Mouse (Mus musculus) forebrain, postnatal 0 days (tissue): ENCODE measurements around the gene Akr1c18. TPM values are rescaled to one million over a fixed set of nuclear protein-coding genes. Genes with fewer than 3 reads are reported as not detected.
A peak's percentile ranks its signal among the peaks of the same experiment; 100 is the strongest.

Experiments
- ATAC-seq: fragments of 200-750 bp; cut with Nextera tagmentation; 2 replicates; pipeline ENCODE4 v1.8.0; 2017; ENCODE audit warnings: mild to moderate bottlenecking, moderate library complexity
- DNase-seq: peaks from one replicate; pipeline ENCODE4 v3.0.0-alpha.2; 2015
- H3K27ac ChIP-seq: fragments of 300-500 bp; sonication (generic); 2 replicates; pipeline ENCODE4 v1.5.1; 2014; ENCODE audit warnings: low read depth, mild to moderate bottlenecking, antibody characterized with exemption, low read length, moderate library complexity, mixed read lengths
- H3K27me3 ChIP-seq: fragments of 300-500 bp; sonication (generic); 2 replicates; pipeline ENCODE4 v1.6.1; 2014; ENCODE audit warnings: mild to moderate bottlenecking, low read length, mixed read lengths; ENCODE audit not compliant: insufficient read depth
- H3K36me3 ChIP-seq: fragments of 300-500 bp; sonication (generic); 2 replicates; pipeline ENCODE4 v1.6.1; 2014; ENCODE audit warnings: mild to moderate bottlenecking, moderate library complexity; ENCODE audit not compliant: insufficient read depth
- H3K4me1 ChIP-seq: fragments of 300-500 bp; sonication (generic); 2 replicates; pipeline ENCODE4 v1.6.1; 2014; ENCODE audit warnings: antibody characterized with exemption; ENCODE audit not compliant: insufficient read depth
- H3K4me2 ChIP-seq: fragments of 300-500 bp; sonication (generic); 2 replicates; pipeline ENCODE4 v1.6.1; 2014; ENCODE audit warnings: low read depth, mild to moderate bottlenecking, moderate library complexity
- H3K4me3 ChIP-seq: fragments of 300-500 bp; sonication (generic); 2 replicates; pipeline ENCODE4 v1.5.1; 2014; ENCODE audit warnings: low read depth, low read length, mixed read lengths
- H3K9ac ChIP-seq: fragments of 300-500 bp; sonication (generic); 2 replicates; pipeline ENCODE4 v1.6.1; 2014; ENCODE audit warnings: mild to moderate bottlenecking
- H3K9me3 ChIP-seq: fragments of 300-500 bp; sonication (generic); 2 replicates; pipeline ENCODE4 v1.6.1; 2016; ENCODE audit warnings: low read length
- CTCF ChIP-seq: sonication (generic); IDR thresholded peaks from 2 replicates; pipeline ENCODE4 v1.5.1; 2016; ENCODE audit warnings: antibody characterized with exemption, control low read depth, low read depth
- WGBS: fragments of 180-500 bp; shearing (Covaris S2); extraction: QIAGEN DNeasy Blood & Tissue Kit; methylation state at CpG from one replicate; pipeline ENCODE4 v1.1.7; 2014; 5-methylcytosine and 5-hydroxymethylcytosine counted together
- polyA plus RNA-seq: library from polyadenylated mRNA; unstranded; fragments of >200 nt; fragmentation: Nextera tagmentation; extraction: Ambion mirVana; gene quantifications from 2 replicates; pipeline ENCODE4 v1.2.1, GENCODE M21; 2015
- total RNA-seq: library from RNA; depleted of rRNA; stranded (reverse); fragments of >200 nt; gene quantifications from 2 replicates; pipeline ENCODE4 v1.2.3, GENCODE M21; 2014

Akr1c18 gene
- total and polyA plus RNA-seq, 2 experiments from 2014 or later, result 0.76 to 1.1 TPM

GRCm38 (mm10) chr13:4172978-4173377 is 22.5 kb upstream of the Akr1c18 start:
- Histone ChIP-seq H3K36me3 (no peaks in the 10 kb centered on the region), H3K27ac (no peak overlapping the region), H3K9ac (no peak overlapping the region), H3K4me3 (no peak overlapping the region), H3K4me1 (no peaks in the 10 kb centered on the region), H3K9me3 (no peaks in the 10 kb centered on the region), H3K4me2 (no peak overlapping the region), H3K27me3 (no peaks in the 10 kb centered on the region)
- no peak for ATAC-seq
- 78% methylated on average over 2 of the region's 2 CpGs for WGBS
- no peak for TF ChIP-seq CTCF
- DNase-seq, result no peak

- no peak overlapping the region for H3K27ac ChIP-seq
- no peak for TF ChIP-seq CTCF
- no peaks in the 10 kb centered on the region for H3K4me1 ChIP-seq
- no peak overlapping the region for H3K4me3 ChIP-seq
- no peaks in the 10 kb centered on the region for H3K27me3 ChIP-seq
- H3K9ac ChIP-seq, result no peak overlapping the region
- DNase-seq (no peak), ATAC-seq (no peak)
- no peaks in the 10 kb centered on the region for H3K9me3 ChIP-seq
- H3K36me3 ChIP-seq, result no peaks in the 10 kb centered on the region
- 36% methylated on average over 1 of the region's 1 CpGs for WGBS
- no peak overlapping the region for H3K4me2 ChIP-seq
Measured at GRCm38 (mm10) chr13:4168006-4168405, 17.6 kb upstream of the Akr1c18 start.

- H3K36me3 ChIP-seq, result no peaks in the 10 kb centered on the region
- 50% methylated on average over 2 of the region's 2 CpGs for WGBS
- H3K4me1 ChIP-seq, result no peaks in the 10 kb centered on the region
- no peaks in the 10 kb centered on the region for H3K27me3 ChIP-seq
- no peak overlapping the region for H3K27ac ChIP-seq
- H3K9me3 ChIP-seq, result no peaks in the 10 kb centered on the region
- ATAC-seq (no peak), DNase-seq (no peak)
- H3K4me3 ChIP-seq, result no peak overlapping the region
- TF ChIP-seq CTCF, result no peak
- H3K4me2 ChIP-seq, result no peak overlapping the region
- H3K9ac ChIP-seq, result no peak overlapping the region
Measured at GRCm38 (mm10) chr13:4155286-4155685, 4.8 kb upstream of the Akr1c18 start.

- Histone ChIP-seq H3K4me1 (no peaks in the 10 kb centered on the region), H3K27me3 (no peaks in the 10 kb centered on the region), H3K9me3 (no peaks in the 10 kb centered on the region), H3K36me3 (no peaks in the 10 kb centered on the region), H3K4me2 (no peak overlapping the region), H3K4me3 (no peak overlapping the region), H3K9ac (no peak overlapping the region), H3K27ac (no peak overlapping the region)
- ATAC-seq (no peak), DNase-seq (no peak)
- 72% methylated on average over 3 of the region's 3 CpGs for WGBS
- TF ChIP-seq CTCF, result no peak
Measured at GRCm38 (mm10) chr13:4153593-4153992, 3.1 kb upstream of the Akr1c18 start.

- ATAC-seq, result no peak
- no peak for TF ChIP-seq CTCF
- no peaks in the 10 kb centered on the region for H3K27me3 ChIP-seq
- 61% methylated on average over 2 of the region's 2 CpGs for WGBS
- no peaks in the 10 kb centered on the region for H3K9me3 ChIP-seq
- H3K4me3 ChIP-seq, result no peak overlapping the region
- DNase-seq, result no peak
- no peak overlapping the region for H3K4me2 ChIP-seq
- H3K9ac ChIP-seq, result no peak overlapping the region
- no peaks in the 10 kb centered on the region for H3K4me1 ChIP-seq
- no peak overlapping the region for H3K27ac ChIP-seq
- no peaks in the 10 kb centered on the region for H3K36me3 ChIP-seq
Measured at GRCm38 (mm10) chr13:4152908-4153307, 2.5 kb upstream of the Akr1c18 start.

GRCm38 (mm10) chr13:4144261-4144660 is 6.2 kb downstream of the Akr1c18 start:
- ATAC-seq, result no peak
- TF ChIP-seq CTCF, result no peak

GRCm38 (mm10) chr13:4133070-4133469 is 17.4 kb downstream of the Akr1c18 start:
- no peak for DNase-seq
- Histone ChIP-seq H3K4me1 (no peaks in the 10 kb centered on the region), H3K36me3 (no peaks in the 10 kb centered on the region), H3K27me3 (no peaks in the 10 kb centered on the region), H3K4me2 (no peak overlapping the region), H3K4me3 (no peak overlapping the region), H3K9me3 (no peaks in the 10 kb centered on the region), H3K27ac (no peak overlapping the region), H3K9ac (no peak overlapping the region)
- TF ChIP-seq CTCF, result 0 out of 2 replicates have a peak, but pooled peaks have one; percentile 11
- WGBS, result 38% methylated on average over 2 of the region's 2 CpGs
- ATAC-seq, result no peak

More at GRCm38 (mm10) chr13:4144261-4144660, 6.2 kb downstream of the Akr1c18 start:
- Histone ChIP-seq H3K9ac (no peak overlapping the region), H3K9me3 (no peaks in the 10 kb centered on the region), H3K27me3 (no peaks in the 10 kb centered on the region), H3K4me3 (no peak overlapping the region), H3K27ac (no peak overlapping the region), H3K4me1 (no peaks in the 10 kb centered on the region), H3K4me2 (no peak overlapping the region), H3K36me3 (no peaks in the 10 kb centered on the region)
- DNase-seq, result no peak
- 69% methylated on average over 1 of the region's 1 CpGs for WGBS

- no peak for TF ChIP-seq CTCF
- ATAC-seq, result no peak
- Histone ChIP-seq H3K27me3 (no peaks in the 10 kb centered on the region), H3K9ac (no peak overlapping the region), H3K36me3 (no peaks in the 10 kb centered on the region), H3K9me3 (no peaks in the 10 kb centered on the region), H3K4me1 (no peaks in the 10 kb centered on the region), H3K4me3 (no peak overlapping the region), H3K4me2 (no peak overlapping the region), H3K27ac (no peak overlapping the region)
- no peak for DNase-seq
- WGBS, result 65% methylated on average over 3 of the region's 3 CpGs
Measured at GRCm38 (mm10) chr13:4131721-4132120, 18.7 kb downstream of the Akr1c18 start.
